10 mouse cellular contexts compared by ENCODE assay signal in the genomic region with DNA sequence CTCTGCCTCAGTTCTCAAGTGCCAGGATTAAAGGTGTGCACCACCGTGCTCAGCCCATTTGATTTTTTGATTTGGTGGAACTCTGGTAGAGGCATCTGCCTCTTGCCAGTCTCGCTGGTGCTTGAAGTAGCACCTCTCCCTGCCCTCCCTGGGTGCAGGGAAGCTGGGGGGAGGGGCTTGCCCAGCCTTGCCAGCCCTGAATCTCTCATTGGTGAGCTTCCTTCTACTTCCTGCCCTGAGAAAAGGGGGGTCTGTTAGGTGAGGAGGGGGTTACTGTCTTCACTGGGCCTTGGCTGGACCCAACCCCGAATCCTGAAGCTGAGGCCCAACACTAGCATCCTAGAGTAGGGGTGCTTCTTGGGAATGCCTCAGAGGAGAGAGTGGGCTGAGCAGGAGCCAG. TPM values are rescaled to one million over a fixed set of nuclear protein-coding genes. Genes with fewer than 3 reads are reported as not detected.
DNase-seq lines count a peak whose midpoint lies in the region; ATAC-seq and TF ChIP-seq lines count a peak whose summit lies in the region.
"Had no signal": no experiment of that assay in that cellular context is flagged by ENCODE, and none has a peak within 500 bp of the region (broad histone marks: within the 10 kb centered on the region; RNA-seq: fewer than 3 reads in every experiment).

No protein-coding gene starts in this region.

- peak overlapping the region; percentile 33; the same call in 1 of the 2 replicates for H3K9ac ChIP-seq in heart, embryonic 12.5 days
- H3K9ac ChIP-seq in midbrain, embryonic 12.5 days (replicated peaks), result peak overlapping the region; percentile 39
- no peak overlapping the region for H3K9ac ChIP-seq in midbrain, postnatal 0 days (replicated peaks; ENCODE audit: low read length, poor library complexity, severe bottlenecking)
- 0 out of 2 replicates have a peak overlapping the region, but pooled peaks have one; percentile 28 for H3K9ac ChIP-seq in hindbrain, postnatal 0 days (replicated peaks; ENCODE audit: low read length)
- H3K9ac ChIP-seq in stomach, embryonic 14.5 days (replicated peaks; ENCODE audit: low read depth, low read length), result peak overlapping the region; percentile 14; the same call in 1 of the 2 replicates

- no peak overlapping the region for H3K27ac ChIP-seq in heart, embryonic 12.5 days (ENCODE audit: poor library complexity, severe bottlenecking)
- 0 out of 2 replicates have a peak overlapping the region, but pooled peaks have one; percentile 97 for H3K27ac ChIP-seq in midbrain, embryonic 12.5 days (replicated peaks)
- H3K27ac ChIP-seq in midbrain, postnatal 0 days (ENCODE audit: low read depth, low read length), result no peak overlapping the region
- H3K27ac ChIP-seq in hindbrain, postnatal 0 days, result peak overlapping the region; percentile 36; the same call in 1 of the 2 replicates
- peak overlapping the region; percentile 44; the same call in 1 of the 2 replicates for H3K27ac ChIP-seq in stomach, embryonic 14.5 days (ENCODE audit: low read length)

- ATAC-seq in heart, embryonic 12.5 days (ENCODE audit: insufficient number of reproducible peaks, low FRiP score), result no peak
- no peak for ATAC-seq in midbrain, embryonic 12.5 days (ENCODE audit: low FRiP score, low read depth)
- no peak for ATAC-seq in midbrain, postnatal 0 days (ENCODE audit: low FRiP score)
- no peak for ATAC-seq in hindbrain, postnatal 0 days
- no peak for ATAC-seq in stomach, embryonic 14.5 days (ENCODE audit: insufficient number of reproducible peaks, insufficient read depth, low FRiP score, low read depth)

- intact Hi-C loops in heart, postnatal 14 days (cut with DNase I), result no loop called here
- intact Hi-C loops in left cerebral cortex, postnatal 36 days (cut with DNase I), result no loop called here

- no peak overlapping the region for H3K4me3 ChIP-seq in heart, embryonic 12.5 days
- H3K4me3 ChIP-seq in midbrain, embryonic 12.5 days, result no peak overlapping the region
- no peak overlapping the region for H3K4me3 ChIP-seq in midbrain, postnatal 0 days (ENCODE audit: low read depth, low read length)
- H3K4me3 ChIP-seq in hindbrain, postnatal 0 days (ENCODE audit: low read length), result no peak overlapping the region
- no peak overlapping the region for H3K4me3 ChIP-seq in stomach, embryonic 14.5 days (ENCODE audit: low read depth, low read length)

- no peaks in the 10 kb centered on the region for H3K9me3 ChIP-seq in heart, embryonic 12.5 days (replicated peaks)
- no peaks in the 10 kb centered on the region for H3K9me3 ChIP-seq in midbrain, embryonic 12.5 days
- H3K9me3 ChIP-seq in midbrain, postnatal 0 days (ENCODE audit: low read length), result no peaks in the 10 kb centered on the region
- H3K9me3 ChIP-seq in hindbrain, postnatal 0 days (ENCODE audit: low read length), result no peaks in the 10 kb centered on the region
- no peaks in the 10 kb centered on the region for H3K9me3 ChIP-seq in stomach, embryonic 14.5 days (ENCODE audit: control insufficient read depth, low read depth, low read length)

- no peaks in the 10 kb centered on the region for H3K27me3 ChIP-seq in heart, embryonic 12.5 days (replicated peaks)
- no peaks in the 10 kb centered on the region for H3K27me3 ChIP-seq in midbrain, embryonic 12.5 days
- no peaks in the 10 kb centered on the region for H3K27me3 ChIP-seq in midbrain, postnatal 0 days (ENCODE audit: insufficient read depth, low read length)
- H3K27me3 ChIP-seq in hindbrain, postnatal 0 days (ENCODE audit: insufficient read depth, low read length), result no peaks in the 10 kb centered on the region
- no peaks in the 10 kb centered on the region for H3K27me3 ChIP-seq in stomach, embryonic 14.5 days (ENCODE audit: control insufficient read depth, insufficient read depth, low read length)

- H3K36me3 ChIP-seq in heart, embryonic 12.5 days, result peaks cover 74% of the 10 kb centered on the region
- peaks cover 77% of the 10 kb centered on the region for H3K36me3 ChIP-seq in midbrain, embryonic 12.5 days
- H3K36me3 ChIP-seq in midbrain, postnatal 0 days (ENCODE audit: insufficient read depth, low read length), result peaks cover 16% of the 10 kb centered on the region
- peaks cover 21% of the 10 kb centered on the region for H3K36me3 ChIP-seq in hindbrain, postnatal 0 days (ENCODE audit: insufficient read depth, low read length)
- H3K36me3 ChIP-seq in stomach, embryonic 14.5 days (ENCODE audit: control insufficient read depth, insufficient read depth, low read length), result peaks cover 61% of the 10 kb centered on the region

- DNase-seq in heart, postnatal 14 days, result no peak
- DNase-seq in midbrain, postnatal 0 days (ENCODE audit: low spot score), result no peak
- DNase-seq in hindbrain, postnatal 0 days (ENCODE audit: low spot score), result no peak
- no peak for DNase-seq in left cerebral cortex, postnatal 36 days (ENCODE audit: low spot score in 2 of 2)
- DNase-seq in gastrocnemius, postnatal 4 days (ENCODE audit: low spot score in 2 of 2), result no peak
- DNase-seq: cerebellum, postnatal 36 days; layer of hippocampus, postnatal 36 days had no signal

- no peak for TF ChIP-seq CTCF in midbrain, postnatal 0 days (IDR thresholded peaks at IDR 0.05)
- TF ChIP-seq CTCF in hindbrain, postnatal 0 days (IDR thresholded peaks at IDR 0.05; ENCODE audit: low read depth), result no peak

- 79% methylated on average over 3 of the region's 3 CpGs for WGBS in heart, embryonic 12.5 days
- WGBS in midbrain, embryonic 12.5 days, result 84% methylated on average over 3 of the region's 3 CpGs
- WGBS in midbrain, postnatal 0 days, result 74% methylated on average over 3 of the region's 3 CpGs
- WGBS in hindbrain, postnatal 0 days, result 75% methylated on average over 3 of the region's 3 CpGs
- WGBS in stomach, embryonic 14.5 days, result 52% methylated on average over 3 of the region's 3 CpGs

- H3K4me2 ChIP-seq in heart, embryonic 12.5 days, result 0 out of 2 replicates have a peak overlapping the region, but pooled peaks have one; percentile 8
- H3K4me2 ChIP-seq in midbrain, embryonic 12.5 days (replicated peaks), result peak overlapping the region; percentile 94; the same call in 1 of the 2 replicates
- H3K4me2 ChIP-seq in midbrain, postnatal 0 days (ENCODE audit: low read depth, low read length, poor library complexity, severe bottlenecking), result no peak overlapping the region
- H3K4me2 ChIP-seq in hindbrain, postnatal 0 days (ENCODE audit: low read depth, low read length), result 0 out of 2 replicates have a peak overlapping the region, but pooled peaks have one; percentile 10
- H3K4me2 ChIP-seq in stomach, embryonic 14.5 days (replicated peaks; ENCODE audit: low read depth, low read length), result no peak overlapping the region

- peaks cover 78% of the 10 kb centered on the region for H3K4me1 ChIP-seq in heart, embryonic 12.5 days (replicated peaks)
- H3K4me1 ChIP-seq in midbrain, embryonic 12.5 days, result peaks cover 68% of the 10 kb centered on the region
- peaks cover 36% of the 10 kb centered on the region for H3K4me1 ChIP-seq in midbrain, postnatal 0 days (ENCODE audit: insufficient read depth, low read length)
- H3K4me1 ChIP-seq in hindbrain, postnatal 0 days (ENCODE audit: insufficient read depth, low read length), result peaks cover 55% of the 10 kb centered on the region
- peaks cover 62% of the 10 kb centered on the region for H3K4me1 ChIP-seq in stomach, embryonic 14.5 days (ENCODE audit: control insufficient read depth, insufficient read depth, low read length)

RNA-seq across cellular contexts. Expression of a gene that starts 7.2 kb away (rescaled TPM):
- polyA plus RNA-seq in heart, embryonic 12.5 days (2016; fragmentation: Nextera tagmentation; extraction: Ambion mirVana), result 24.1 and 24.2 TPM in 2 replicates
- total RNA-seq in heart, postnatal 14 days (2021), result 10 to 100 TPM; 47.6 to 50.0 TPM
- polyA plus RNA-seq in midbrain, embryonic 12.5 days (2016; fragmentation: Nextera tagmentation; extraction: Ambion mirVana), result 38.5 and 53.9 TPM in 2 replicates
- 96.6 and 103 TPM in 2 replicates for total RNA-seq in midbrain, postnatal 0 days (2014; rRNA removed)
- polyA plus RNA-seq in midbrain, postnatal 0 days (2015; fragmentation: Nextera tagmentation; extraction: Ambion mirVana), result 27.8 and 30.4 TPM in 2 replicates
- total RNA-seq in hindbrain, postnatal 0 days (2014; rRNA removed), result 108 and 115 TPM in 2 replicates
- 28.8 and 29.7 TPM in 2 replicates for polyA plus RNA-seq in hindbrain, postnatal 0 days (2015; fragmentation: Nextera tagmentation; extraction: Ambion mirVana)
- polyA plus RNA-seq in stomach, embryonic 14.5 days (2014; fragmentation: Nextera tagmentation; extraction: Ambion mirVana), result 22.3 and 23.5 TPM in 2 replicates
- total RNA-seq in left cerebral cortex, postnatal 36 days (2021), result 100 to 1,000 TPM; 109 to 114 TPM
- total RNA-seq in gastrocnemius, postnatal 4 days (2021), result 10 to 100 TPM; 40.4 to 41.4 TPM

Comparison
In these comparisons a context has a peak if more than half of its experiments do, and no peak if none do; other contexts are left out.
1. H3K27ac ChIP-seq: peak in midbrain, embryonic 12.5 days (single experiment), hindbrain, postnatal 0 days (single experiment) and stomach, embryonic 14.5 days (single experiment); none in heart, embryonic 12.5 days (single experiment) and midbrain, postnatal 0 days (single experiment).
2. H3K4me2 ChIP-seq: peak in heart, embryonic 12.5 days (single experiment), midbrain, embryonic 12.5 days (single experiment) and hindbrain, postnatal 0 days (single experiment); none in midbrain, postnatal 0 days (single experiment) and stomach, embryonic 14.5 days (single experiment).